Mouse (Mus musculus) midbrain, embryonic 11.5 days (tissue): ENCODE data around the gene Fam149a. TPM values are rescaled to one million over a fixed set of nuclear protein-coding genes. Genes with fewer than 3 reads are reported as not detected.

Experiments used
- polyA plus RNA-seq: library from polyadenylated mRNA; unstranded; fragments of >200 nt; fragmentation: Nextera tagmentation; extraction: Ambion mirVana; gene quantifications from 2 replicates; pipeline ENCODE4 v1.2.1, GENCODE M21; 2014

Gene Fam149a
- polyA plus RNA-seq, 1 experiment from 2014 or later, result 9.8 TPM

Other genes starting within 250 kb of the Fam149a start
- not detected in 2 replicates for gene F11, start 120.3 kb downstream of the Fam149a start, polyA plus RNA-seq
- gene Klkb1, start 87.4 kb downstream of the Fam149a start, polyA plus RNA-seq, result 0.03 TPM in 1 of 2 replicates, not detected in the other
- gene Gm45753, start 73.8 kb downstream of the Fam149a start, polyA plus RNA-seq, result 0.08 TPM in 1 of 2 replicates, not detected in the other
- 2.4 and 2.9 TPM in 2 replicates for gene Cyp4v3, start 49.1 kb downstream of the Fam149a start, polyA plus RNA-seq
- 1.3 and 1.5 TPM in 2 replicates for gene Tlr3, start 28.8 kb upstream of the Fam149a start, polyA plus RNA-seq
- 71.9 and 79.8 TPM in 2 replicates for gene Sorbs2, start 125.5 kb upstream of the Fam149a start, polyA plus RNA-seq